Comparison of ENCODE assay signal across 8 mouse cellular contexts in the genomic region with DNA sequence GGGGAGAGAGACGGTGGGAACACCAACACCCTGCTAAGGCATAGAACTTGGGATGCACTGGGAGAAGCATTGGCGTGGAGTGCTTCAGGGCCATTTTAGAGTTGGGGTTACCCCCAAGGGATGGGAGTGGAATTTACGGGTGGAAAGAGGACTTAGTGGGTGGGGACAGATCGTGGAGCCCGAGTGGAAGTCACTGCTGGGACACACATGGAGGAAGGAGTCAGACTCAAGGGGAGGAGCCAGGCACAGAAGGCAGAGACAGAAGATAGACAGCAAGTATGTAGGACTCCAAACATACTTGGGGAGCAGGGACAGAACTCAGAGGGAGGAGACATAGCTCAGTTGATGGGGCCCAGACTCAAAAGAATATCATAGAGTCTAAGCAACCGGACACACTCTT. TPM values are rescaled to one million over a fixed set of nuclear protein-coding genes. Genes with fewer than 3 reads are reported as not detected.
A peak's percentile ranks its signal among the peaks of the same experiment; 100 is the strongest.
DNase-seq lines count a peak whose midpoint lies in the region; ATAC-seq lines count a peak whose summit lies in the region.

No protein-coding gene starts in this region.

- peaks cover 53% of the 10 kb centered on the region for H3K27me3 ChIP-seq in kidney, embryonic 15.5 days
- peaks cover 52% of the 10 kb centered on the region for H3K27me3 ChIP-seq in embryonic facial prominence, embryonic 12.5 days
- peaks cover 46% of the 10 kb centered on the region for H3K27me3 ChIP-seq in hindbrain, embryonic 16.5 days (replicated peaks; ENCODE audit: control insufficient read depth, insufficient read depth, low read length)
- peaks cover 41% of the 10 kb centered on the region for H3K27me3 ChIP-seq in midbrain, embryonic 16.5 days (ENCODE audit: control insufficient read depth, insufficient read depth, low read depth, low read length)

- no peaks in the 10 kb centered on the region for H3K9me3 ChIP-seq in kidney, embryonic 15.5 days (replicated peaks)
- no peaks in the 10 kb centered on the region for H3K9me3 ChIP-seq in embryonic facial prominence, embryonic 12.5 days
- no peaks in the 10 kb centered on the region for H3K9me3 ChIP-seq in hindbrain, embryonic 16.5 days (ENCODE audit: control insufficient read depth, low read length)
- H3K9me3 ChIP-seq in midbrain, embryonic 16.5 days (replicated peaks; ENCODE audit: control insufficient read depth, low read length, poor library complexity, severe bottlenecking) = no peaks in the 10 kb centered on the region

- peaks cover 35% of the 10 kb centered on the region for H3K36me3 ChIP-seq in kidney, embryonic 15.5 days
- H3K36me3 ChIP-seq in embryonic facial prominence, embryonic 12.5 days = peaks cover 37% of the 10 kb centered on the region
- H3K36me3 ChIP-seq in hindbrain, embryonic 16.5 days (ENCODE audit: control insufficient read depth, insufficient read depth, low read length) = peaks cover 8% of the 10 kb centered on the region; the same call in 1 of the 2 replicates
- peaks cover 11% of the 10 kb centered on the region for H3K36me3 ChIP-seq in midbrain, embryonic 16.5 days (ENCODE audit: control insufficient read depth, insufficient read depth, low read length)

- no peak overlapping the region for H3K27ac ChIP-seq in kidney, embryonic 15.5 days
- no peak overlapping the region for H3K27ac ChIP-seq in embryonic facial prominence, embryonic 12.5 days
- H3K27ac ChIP-seq in hindbrain, embryonic 16.5 days (ENCODE audit: low read depth, low read length) = peak overlapping the region; percentile 61; the same call in 1 of the 2 replicates
- H3K27ac ChIP-seq in midbrain, embryonic 16.5 days (ENCODE audit: low read length) = peak overlapping the region; percentile 39

- 25% methylated on average over 6 of the region's 6 CpGs for WGBS in kidney, embryonic 15.5 days
- 27% methylated on average over 6 of the region's 6 CpGs for WGBS in embryonic facial prominence, embryonic 12.5 days
- 23% methylated on average over 6 of the region's 6 CpGs for WGBS in hindbrain, embryonic 16.5 days
- WGBS in midbrain, embryonic 16.5 days = 23% methylated on average over 6 of the region's 6 CpGs

- H3K4me2 ChIP-seq in kidney, embryonic 15.5 days = peak overlapping the region; percentile 91
- peak overlapping the region; percentile 69 for H3K4me2 ChIP-seq in embryonic facial prominence, embryonic 12.5 days (replicated peaks)
- H3K4me2 ChIP-seq in hindbrain, embryonic 16.5 days (ENCODE audit: low read length) = peak overlapping the region; percentile 79
- H3K4me2 ChIP-seq in midbrain, embryonic 16.5 days (ENCODE audit: low read length) = peak overlapping the region; percentile 86

- H3K9ac ChIP-seq in kidney, embryonic 15.5 days = peak overlapping the region; percentile 43; the same call in 1 of the 2 replicates
- 0 out of 2 replicates have a peak overlapping the region, but pooled peaks have one; percentile 21 for H3K9ac ChIP-seq in embryonic facial prominence, embryonic 12.5 days
- peak overlapping the region; percentile 47 for H3K9ac ChIP-seq in hindbrain, embryonic 16.5 days (ENCODE audit: low read depth, low read length)
- peak overlapping the region; percentile 56 for H3K9ac ChIP-seq in midbrain, embryonic 16.5 days (ENCODE audit: low read depth, low read length)

- H3K4me1 ChIP-seq in kidney, embryonic 15.5 days = peaks cover 19% of the 10 kb centered on the region
- H3K4me1 ChIP-seq in embryonic facial prominence, embryonic 12.5 days = peaks cover 4% of the 10 kb centered on the region; the same call in 1 of the 2 replicates
- peaks cover 13% of the 10 kb centered on the region for H3K4me1 ChIP-seq in hindbrain, embryonic 16.5 days (ENCODE audit: control insufficient read depth, insufficient read depth, low read depth, low read length)
- H3K4me1 ChIP-seq in midbrain, embryonic 16.5 days (ENCODE audit: control insufficient read depth, insufficient read depth, low read length) = peaks cover 8% of the 10 kb centered on the region

- peak overlapping the region; percentile 50 for H3K4me3 ChIP-seq in kidney, embryonic 15.5 days (replicated peaks)
- peak overlapping the region; percentile 33 for H3K4me3 ChIP-seq in embryonic facial prominence, embryonic 12.5 days
- peak overlapping the region; percentile 45 for H3K4me3 ChIP-seq in hindbrain, embryonic 16.5 days (ENCODE audit: low read length)
- H3K4me3 ChIP-seq in midbrain, embryonic 16.5 days (ENCODE audit: low read depth, low read length) = peak overlapping the region; percentile 44

- no peak for DNase-seq in kidney, postnatal 25 days
- no peak for DNase-seq in adrenal gland, adult (ENCODE audit: inconsistent age in 2 of 2, low spot score in 1 of 2)
- no peak for DNase-seq in kidney, adult 18-20 months
- no peak for DNase-seq in kidney, adult 11 months

- ATAC-seq in kidney, embryonic 15.5 days (replicated peaks; ENCODE audit: low FRiP score) = no peak; the same call in 1 of the 2 replicates
- peak; percentile 1; the same call in 1 of the 2 replicates for ATAC-seq in embryonic facial prominence, embryonic 12.5 days (ENCODE audit: insufficient number of reproducible peaks, insufficient read depth, low FRiP score, low TSS enrichment)
- no peak; the same call in 1 of the 2 replicates for ATAC-seq in hindbrain, embryonic 16.5 days
- ATAC-seq in midbrain, embryonic 16.5 days = peak; percentile 13; the same call in 1 of the 2 replicates

RNA-seq across cellular contexts. Expression of a gene that starts 1.2 kb away (rescaled TPM):
- polyA plus RNA-seq in kidney, embryonic 15.5 days (2015; fragmentation: Nextera tagmentation; extraction: Ambion mirVana) = 0.14 and 0.30 TPM in 2 replicates
- 0.73 and 0.79 TPM in 2 replicates for polyA plus RNA-seq in embryonic facial prominence, embryonic 12.5 days (2016; fragmentation: Nextera tagmentation; extraction: Ambion mirVana)
- polyA plus RNA-seq in hindbrain, embryonic 16.5 days (2015; fragmentation: Nextera tagmentation; extraction: Ambion mirVana) = 1.1 and 1.5 TPM in 2 replicates
- polyA plus RNA-seq in midbrain, embryonic 16.5 days (2015; fragmentation: Nextera tagmentation; extraction: Ambion mirVana) = 0.55 and 1.1 TPM in 2 replicates

RNA-seq across cellular contexts. Expression of a gene that starts 8.2 kb away (rescaled TPM):
- 69.3 and 69.9 TPM in 2 replicates for polyA plus RNA-seq in kidney, embryonic 15.5 days (2015; fragmentation: Nextera tagmentation; extraction: Ambion mirVana)
- 43.8 and 45.2 TPM in 2 replicates for polyA plus RNA-seq in embryonic facial prominence, embryonic 12.5 days (2016; fragmentation: Nextera tagmentation; extraction: Ambion mirVana)
- polyA plus RNA-seq in hindbrain, embryonic 16.5 days (2015; fragmentation: Nextera tagmentation; extraction: Ambion mirVana) = 18.8 and 22.9 TPM in 2 replicates
- 13.7 and 18.2 TPM in 2 replicates for polyA plus RNA-seq in midbrain, embryonic 16.5 days (2015; fragmentation: Nextera tagmentation; extraction: Ambion mirVana)

RNA-seq across cellular contexts. Expression of a gene that starts 8.4 kb away (rescaled TPM):
- polyA plus RNA-seq in kidney, embryonic 15.5 days (2015; fragmentation: Nextera tagmentation; extraction: Ambion mirVana) = 107 and 108 TPM in 2 replicates
- polyA plus RNA-seq in embryonic facial prominence, embryonic 12.5 days (2016; fragmentation: Nextera tagmentation; extraction: Ambion mirVana) = 90.4 and 93.0 TPM in 2 replicates
- polyA plus RNA-seq in hindbrain, embryonic 16.5 days (2015; fragmentation: Nextera tagmentation; extraction: Ambion mirVana) = 94.5 and 97.6 TPM in 2 replicates
- 89.9 and 91.9 TPM in 2 replicates for polyA plus RNA-seq in midbrain, embryonic 16.5 days (2015; fragmentation: Nextera tagmentation; extraction: Ambion mirVana)

RNA-seq across cellular contexts. Expression of a gene that starts 16.8 kb away (rescaled TPM):
- polyA plus RNA-seq in kidney, embryonic 15.5 days (2015; fragmentation: Nextera tagmentation; extraction: Ambion mirVana) = not detected in 2 replicates
- 0.39 and 0.56 TPM in 2 replicates for polyA plus RNA-seq in embryonic facial prominence, embryonic 12.5 days (2016; fragmentation: Nextera tagmentation; extraction: Ambion mirVana)
- polyA plus RNA-seq in hindbrain, embryonic 16.5 days (2015; fragmentation: Nextera tagmentation; extraction: Ambion mirVana) = not detected in 2 replicates
- polyA plus RNA-seq in midbrain, embryonic 16.5 days (2015; fragmentation: Nextera tagmentation; extraction: Ambion mirVana) = not detected in 2 replicates

RNA-seq across cellular contexts. Expression of a gene that starts 18.2 kb away (rescaled TPM):
- polyA plus RNA-seq in kidney, embryonic 15.5 days (2015; fragmentation: Nextera tagmentation; extraction: Ambion mirVana) = not detected in 2 replicates
- polyA plus RNA-seq in embryonic facial prominence, embryonic 12.5 days (2016; fragmentation: Nextera tagmentation; extraction: Ambion mirVana) = not detected in 2 replicates
- 0.75 and 1.4 TPM in 2 replicates for polyA plus RNA-seq in hindbrain, embryonic 16.5 days (2015; fragmentation: Nextera tagmentation; extraction: Ambion mirVana)
- 1.1 and 1.2 TPM in 2 replicates for polyA plus RNA-seq in midbrain, embryonic 16.5 days (2015; fragmentation: Nextera tagmentation; extraction: Ambion mirVana)

Comparison
In these comparisons a context has a peak if more than half of its experiments do, and no peak if none do; other contexts are left out.
1. ATAC-seq: peak in embryonic facial prominence, embryonic 12.5 days (single experiment) and midbrain, embryonic 16.5 days (single experiment); none in kidney, embryonic 15.5 days (single experiment) and hindbrain, embryonic 16.5 days (single experiment).
2. H3K27ac ChIP-seq: peak in hindbrain, embryonic 16.5 days (single experiment) and midbrain, embryonic 16.5 days (single experiment); none in kidney, embryonic 15.5 days (single experiment) and embryonic facial prominence, embryonic 12.5 days (single experiment).
3. Peak in every context shown above with its lines, with median percentiles within 50 percentile points of each other: H3K4me2 ChIP-seq, H3K4me3 ChIP-seq and H3K9ac ChIP-seq.